Mouse (Mus musculus): Measurements from ENCODE around the gene Usp9x. TPM values are rescaled to one million over a fixed set of nuclear protein-coding genes. Genes with fewer than 3 reads are reported as not detected.

Gene Usp9x
- polyA plus RNA-seq, 1 experiment = 18.9 TPM

GRCm38 (mm10) chrX:13054612-13055011, 16.7 kb upstream of the Usp9x start:
- Histone ChIP-seq H3K36me3 (ENCODE audit: control insufficient read depth, insufficient read depth, low read length) (no peaks in the 10 kb centered on the region), H3K4me1 (ENCODE audit: control insufficient read depth, insufficient read depth, low read length) (no peaks in the 10 kb centered on the region), H3K4me3 (ENCODE audit: insufficient read depth, low read depth, low read length) (no peak overlapping the region), H3K27me3 (replicated peaks; ENCODE audit: control insufficient read depth, insufficient read depth, low read length) (no peaks in the 10 kb centered on the region), H3K27ac (ENCODE audit: insufficient read depth, low read depth, low read length) (no peak overlapping the region)
- DNase-seq = peak; percentile 13
- WGBS = 72% methylated on average over 1 of the region's 1 CpGs
- TF ChIP-seq CTCF (conservative IDR thresholded peaks at IDR 0.05; ENCODE audit: insufficient read depth, insufficient read length, low read depth, low read length) = no peak
- no peak for TF ChIP-seq POLR2A (IDR thresholded peaks at IDR 0.05; ENCODE audit: low read depth, low read length)

GRCm38 (mm10) chrX:13061961-13062360, 9.3 kb upstream of the Usp9x start:
- DNase-seq = no peak
- Histone ChIP-seq H3K27ac (ENCODE audit: insufficient read depth, low read depth, low read length) (no peak overlapping the region), H3K36me3 (ENCODE audit: control insufficient read depth, insufficient read depth, low read length) (no peaks in the 10 kb centered on the region), H3K4me3 (ENCODE audit: insufficient read depth, low read depth, low read length) (no peak overlapping the region), H3K4me1 (ENCODE audit: control insufficient read depth, insufficient read depth, low read length) (no peaks in the 10 kb centered on the region), H3K27me3 (replicated peaks; ENCODE audit: control insufficient read depth, insufficient read depth, low read length) (no peaks in the 10 kb centered on the region)
- 59% methylated on average over 3 of the region's 3 CpGs for WGBS
- TF ChIP-seq POLR2A (IDR thresholded peaks at IDR 0.05; ENCODE audit: low read depth, low read length) (no peak), CTCF (conservative IDR thresholded peaks at IDR 0.05; ENCODE audit: insufficient read depth, insufficient read length, low read depth, low read length) (no peak)

GRCm38 (mm10) chrX:13064273-13064925, 6.9 kb upstream of the Usp9x start:
- H3K4me1 ChIP-seq (ENCODE audit: control insufficient read depth, insufficient read depth, low read length) = no peaks in the 10 kb centered on the region
- H3K4me3 ChIP-seq (ENCODE audit: insufficient read depth, low read depth, low read length) = no peak overlapping the region
- TF ChIP-seq POLR2A (IDR thresholded peaks at IDR 0.05; ENCODE audit: low read depth, low read length) (no peak), CTCF (conservative IDR thresholded peaks at IDR 0.05; ENCODE audit: insufficient read depth, insufficient read length, low read depth, low read length) (no peak)
- DNase-seq = no peak
- H3K27me3 ChIP-seq (replicated peaks; ENCODE audit: control insufficient read depth, insufficient read depth, low read length) = no peaks in the 10 kb centered on the region
- H3K36me3 ChIP-seq (ENCODE audit: control insufficient read depth, insufficient read depth, low read length) = no peaks in the 10 kb centered on the region
- 31% methylated on average over 7 of the region's 9 CpGs for WGBS
- no peak overlapping the region for H3K27ac ChIP-seq (ENCODE audit: insufficient read depth, low read depth, low read length)

GRCm38 (mm10) chrX:13070206-13070572, 1.1 kb upstream of the Usp9x start:
- no peaks in the 10 kb centered on the region for H3K4me1 ChIP-seq (ENCODE audit: control insufficient read depth, insufficient read depth, low read length)
- WGBS = 8% methylated on average over 8 of the region's 8 CpGs
- DNase-seq = no peak
- H3K36me3 ChIP-seq (ENCODE audit: control insufficient read depth, insufficient read depth, low read length) = no peaks in the 10 kb centered on the region; the same call in 1 of the 2 replicates
- TF ChIP-seq CTCF (conservative IDR thresholded peaks at IDR 0.05; ENCODE audit: insufficient read depth, insufficient read length, low read depth, low read length) (no peak), POLR2A (IDR thresholded peaks at IDR 0.05; ENCODE audit: low read depth, low read length) (no peak)
- peak overlapping the region; percentile 80 for H3K4me3 ChIP-seq (ENCODE audit: insufficient read depth, low read depth, low read length)
- peak overlapping the region; percentile 97 for H3K27ac ChIP-seq (ENCODE audit: insufficient read depth, low read depth, low read length)
- no peaks in the 10 kb centered on the region for H3K27me3 ChIP-seq (replicated peaks; ENCODE audit: control insufficient read depth, insufficient read depth, low read length)

GRCm38 (mm10) chrX:13070573-13071240, 591 bp upstream of the Usp9x start:
- H3K27ac ChIP-seq (ENCODE audit: insufficient read depth, low read depth, low read length) = peak overlapping the region; percentile 100
- under 1% methylated on average over 30 of the region's 35 CpGs for WGBS
- H3K4me3 ChIP-seq (ENCODE audit: insufficient read depth, low read depth, low read length) = peak overlapping the region; percentile 80
- H3K36me3 ChIP-seq (ENCODE audit: control insufficient read depth, insufficient read depth, low read length) = no peaks in the 10 kb centered on the region; the same call in 1 of the 2 replicates
- no peaks in the 10 kb centered on the region for H3K4me1 ChIP-seq (ENCODE audit: control insufficient read depth, insufficient read depth, low read length)
- DNase-seq = peak; percentile 94
- no peaks in the 10 kb centered on the region for H3K27me3 ChIP-seq (replicated peaks; ENCODE audit: control insufficient read depth, insufficient read depth, low read length)
- no peak for TF ChIP-seq POLR2A (IDR thresholded peaks at IDR 0.05; ENCODE audit: low read depth, low read length)
- no peak for TF ChIP-seq CTCF (conservative IDR thresholded peaks at IDR 0.05; ENCODE audit: insufficient read depth, insufficient read length, low read depth, low read length)

GRCm38 (mm10) chrX:13071776-13072460, 620 bp downstream of the Usp9x start:
- Histone ChIP-seq H3K27me3 (replicated peaks; ENCODE audit: control insufficient read depth, insufficient read depth, low read length) (no peaks in the 10 kb centered on the region), H3K4me1 (ENCODE audit: control insufficient read depth, insufficient read depth, low read length) (no peaks in the 10 kb centered on the region), H3K27ac (ENCODE audit: insufficient read depth, low read depth, low read length) (peak overlapping the region; percentile 88), H3K4me3 (ENCODE audit: insufficient read depth, low read depth, low read length) (peak overlapping the region; percentile 87), H3K36me3 (ENCODE audit: control insufficient read depth, insufficient read depth, low read length) (no peaks in the 10 kb centered on the region; the same call in 1 of the 2 replicates)
- peak; percentile 77 for DNase-seq
- TF ChIP-seq CTCF (conservative IDR thresholded peaks at IDR 0.05; ENCODE audit: insufficient read depth, insufficient read length, low read depth, low read length) (no peak), POLR2A (IDR thresholded peaks at IDR 0.05; ENCODE audit: low read depth, low read length) (no peak)
- under 1% methylated on average over 59 of the region's 67 CpGs for WGBS

Data from kidney, adult 2 months (tissue).